Mouse (Mus musculus) left cerebral cortex, adult 2 months (tissue): Measurements from ENCODE around the gene Gm8897. TPM values are rescaled to one million over a fixed set of nuclear protein-coding genes. Genes with fewer than 3 reads are reported as not detected.
"Not testable (repeated sequence)": the region's sequence is repeated elsewhere in the genome, so short reads cannot be mapped to it uniquely, and the experiment has no call there.

ENCODE experiments used
- DNase-seq, 2 experiments: peaks; one replicate each; pipeline ENCODE4 v3.0.0; 2021 to 2022; ENCODE audit warnings: low spot score in 2 of 2, mixed read lengths in 1 of 2; ENCODE audit errors: extremely low spot score in 1 of 2
- H3K27ac ChIP-seq: fragments of 200-600 bp; 2 replicates; pipeline ENCODE4 v1.8.1; 2022
- H3K4me3 ChIP-seq: fragments of 200-600 bp; 2 replicates; pipeline ENCODE4 v1.8.1; 2022
- intact Hi-C: fragments of 180-260 bp; cut with DNase I; formaldehyde crosslinking; loops from one replicate; pipeline ENCODE4 v1.15.1; 2025
- long read RNA-seq, 2 experiments: library from polyadenylated mRNA; stranded (forward); transcript quantifications; one replicate each; pipeline ENCODE4 v2.0.0; 2021; ENCODE audit warnings: borderline mapping rate in 2 of 2
- total RNA-seq, 2 experiments: library from RNA; stranded (reverse); gene quantifications; 2 replicates each; pipeline ENCODE4 v1.2.3; 2021

Gm8897 gene
- not detected for total RNA-seq
- long read RNA-seq, experiment 1, result 0 reads
- long read RNA-seq, experiment 2, result 0 reads

DNA sequence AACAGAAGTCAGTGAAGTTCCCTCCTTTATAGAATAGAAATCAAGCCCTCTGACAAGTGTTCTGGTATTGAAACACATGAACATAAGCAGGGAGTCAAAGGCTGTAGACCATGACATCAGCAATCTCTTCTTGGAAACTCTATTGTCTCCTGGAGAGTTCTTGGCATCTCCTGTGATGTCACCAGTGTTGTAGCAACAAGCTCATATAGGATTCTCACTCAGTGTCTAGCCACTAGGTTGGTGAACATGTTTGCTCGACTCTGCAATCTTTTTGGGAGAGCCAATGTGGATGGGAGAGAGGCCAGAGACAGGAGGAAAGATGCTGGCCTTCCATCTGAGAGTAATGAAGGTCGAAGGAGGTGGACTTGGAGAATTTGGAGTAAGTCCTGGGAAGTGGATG lies at the start of gene Gm8897:
Gene Gm8897, plus strand, starts transcription at position 301 of the 400 bp plus-strand sequence.
- H3K27ac ChIP-seq, DNase-seq, intact Hi-C loops, H3K4me3 ChIP-seq: not testable (repeated sequence)

DNA sequence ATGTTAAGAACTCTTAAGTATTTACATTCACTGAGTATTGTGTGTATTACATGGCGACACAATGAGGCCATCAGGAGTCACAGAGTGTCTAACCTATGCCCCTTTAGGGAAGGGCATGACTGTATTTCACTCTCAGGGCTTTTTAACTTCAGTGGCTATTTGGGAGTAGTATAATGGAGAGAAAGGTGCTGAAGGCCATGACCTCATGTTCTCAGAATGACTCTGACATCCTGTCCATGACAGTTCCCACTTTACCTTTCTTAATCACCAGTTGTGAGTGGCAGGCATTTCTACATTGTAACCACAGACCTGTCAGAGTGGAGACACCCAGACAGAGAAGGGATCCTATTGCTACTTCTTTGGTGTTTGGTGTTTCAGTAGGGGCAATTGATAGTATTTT lies 473 bp downstream of the Gm8897 start:
- H3K4me3 ChIP-seq, DNase-seq: not testable (repeated sequence)

More for the DNA sequence above, 473 bp downstream of the Gm8897 start:
- intact Hi-C loops, H3K27ac ChIP-seq: not testable (repeated sequence)

Other genes starting within 250 kb of the Gm8897 start
- gene Gm5861, start 233.3 kb upstream of the Gm8897 start, total RNA-seq, result not detected
- gene Gm8890, start 160.4 kb upstream of the Gm8897 start, total RNA-seq, result not detected
- not detected for gene Speer1, start 74.9 kb upstream of the Gm8897 start, total RNA-seq
- not detected for gene Gm8906, start 86.3 kb downstream of the Gm8897 start, total RNA-seq
- not detected for gene Gm6460, start 178.5 kb downstream of the Gm8897 start, total RNA-seq